Mouse (Mus musculus) large intestine, adult 2 months (tissue): ENCODE results near the gene Mfn1. TPM values are rescaled to one million over a fixed set of nuclear protein-coding genes. Genes with fewer than 3 reads are reported as not detected.

Source experiments
- DNase-seq: peaks from one replicate; pipeline ENCODE4 v3.0.0-alpha.2; 2012; ENCODE audit warnings: low read depth, low spot score
- WGBS: fragments of 180-500 bp; shearing (Covaris S2); methylation state at CpG from one replicate; pipeline ENCODE4 v1.1.7; 2018; 5-methylcytosine and 5-hydroxymethylcytosine counted together
- polyA plus RNA-seq: library from polyadenylated mRNA; depleted of rRNA; stranded (reverse); fragments of >200 nt; gene quantifications from 2 replicates; pipeline ENCODE4 v1.2.3, GENCODE M21; 2012; rRNA removed

The Mfn1 gene
- polyA plus RNA-seq, 1 experiment = 9.8 TPM

GRCm38 (mm10) chr3:32595080-32595479, 65.8 kb downstream of the Mfn1 start:
- 24% methylated on average over 4 of the region's 4 CpGs for WGBS
- DNase-seq = no peak

DNA sequence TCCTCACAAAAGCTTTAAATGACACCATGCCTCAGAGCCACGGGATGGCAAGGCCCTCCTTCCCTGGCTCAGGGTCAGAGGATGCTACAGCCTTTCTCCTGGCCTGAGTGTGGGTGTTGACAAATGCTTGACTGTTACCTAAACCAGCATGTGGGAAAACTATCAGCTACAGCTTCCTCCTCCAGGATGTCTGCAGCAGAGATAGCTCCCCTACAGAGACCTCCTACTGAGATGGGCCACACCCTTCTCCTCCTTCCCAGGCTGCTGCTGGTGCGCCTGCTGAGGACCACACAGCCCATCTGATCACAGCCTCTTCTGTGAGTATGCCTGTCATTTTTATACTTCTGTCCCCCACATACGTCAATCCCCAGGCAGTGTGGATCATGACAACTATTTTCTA, 70.1 kb downstream of the Mfn1 start:
- 59% methylated on average over 3 of the region's 3 CpGs for WGBS
- DNase-seq = no peak

- 73% methylated on average over 10 of the region's 10 CpGs for WGBS
- no peak for DNase-seq
Measured at GRCm38 (mm10) chr3:32601055-32601454, 71.8 kb downstream of the Mfn1 start.

GRCm38 (mm10) chr3:32609233-32609632, 80.0 kb downstream of the Mfn1 start:
- DNase-seq = no peak
- WGBS = 94% methylated on average over 4 of the region's 4 CpGs

- WGBS = 18% methylated on average over 7 of the region's 7 CpGs
- no peak for DNase-seq
Measured at GRCm38 (mm10) chr3:32610560-32610959, 81.3 kb downstream of the Mfn1 start.

GRCm38 (mm10) chr3:32611606-32612170, 82.4 kb downstream of the Mfn1 start:
- no peak for DNase-seq
- WGBS = 44% methylated on average over 11 of the region's 11 CpGs

GRCm38 (mm10) chr3:32614786-32615185, 85.5 kb downstream of the Mfn1 start:
- no peak for DNase-seq
- 48% methylated on average over 2 of the region's 2 CpGs for WGBS

- WGBS = 53% methylated on average over 5 of the region's 5 CpGs
- no peak for DNase-seq
Measured at GRCm38 (mm10) chr3:32615376-32615775, 86.1 kb downstream of the Mfn1 start.

- no peak for DNase-seq
- 21% methylated on average over 5 of the region's 14 CpGs for WGBS
Measured at GRCm38 (mm10) chr3:32616006-32616330, 86.7 kb downstream of the Mfn1 start.

- no peak for DNase-seq
- WGBS = 3% methylated on average over 67 of the region's 83 CpGs
Measured at GRCm38 (mm10) chr3:32616331-32617052, 87.2 kb downstream of the Mfn1 start, which contains the start of gene Gnb4. Gene Gnb4, minus strand, starts transcription at chr3:32616585.

GRCm38 (mm10) chr3:32617053-32617642, 87.9 kb downstream of the Mfn1 start:
- DNase-seq = no peak
- 22% methylated on average over 16 of the region's 16 CpGs for WGBS

DNA sequence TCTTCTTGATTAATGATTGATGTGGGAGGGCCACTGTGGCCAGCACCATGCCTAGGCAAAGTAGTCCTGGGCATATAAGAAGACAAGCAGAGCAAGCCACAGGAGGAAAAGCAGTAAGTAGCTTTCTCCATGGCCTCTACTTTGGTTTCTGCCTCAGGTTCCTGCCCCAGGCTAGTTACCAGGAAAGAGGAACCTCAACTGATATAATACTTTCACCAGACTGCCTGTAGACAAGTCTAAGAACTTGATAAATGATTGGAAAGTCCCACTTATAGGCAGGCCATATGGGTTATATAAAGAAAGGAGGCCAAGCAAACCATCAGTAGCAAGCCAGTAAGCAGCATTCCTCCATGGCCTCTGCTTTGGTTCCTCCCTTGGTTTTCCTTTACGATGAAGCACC, 92.4 kb downstream of the Mfn1 start:
- 74% methylated on average over 1 of the region's 1 CpGs for WGBS
- DNase-seq = no peak

DNA sequence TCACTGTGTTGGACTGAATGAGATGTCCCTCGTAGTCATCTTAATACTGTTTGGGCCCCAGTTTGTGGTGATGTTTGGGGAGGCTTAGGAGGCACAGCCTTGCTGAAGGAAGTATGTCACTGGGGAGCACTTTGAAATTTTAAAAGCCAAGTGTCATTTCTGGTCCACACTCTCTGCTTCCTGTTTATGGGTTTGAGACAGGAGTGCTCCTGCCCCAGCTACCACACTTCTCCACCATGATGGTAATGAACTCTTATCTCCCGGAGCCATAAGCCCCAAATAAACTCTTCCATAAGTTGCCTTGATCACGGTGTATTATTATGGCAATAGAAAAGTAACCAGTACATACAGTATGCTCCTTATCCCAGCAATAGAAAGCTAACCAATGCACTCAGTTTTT, 92.8 kb downstream of the Mfn1 start:
- DNase-seq = no peak
- WGBS = 84% methylated on average over 3 of the region's 3 CpGs

DNA sequence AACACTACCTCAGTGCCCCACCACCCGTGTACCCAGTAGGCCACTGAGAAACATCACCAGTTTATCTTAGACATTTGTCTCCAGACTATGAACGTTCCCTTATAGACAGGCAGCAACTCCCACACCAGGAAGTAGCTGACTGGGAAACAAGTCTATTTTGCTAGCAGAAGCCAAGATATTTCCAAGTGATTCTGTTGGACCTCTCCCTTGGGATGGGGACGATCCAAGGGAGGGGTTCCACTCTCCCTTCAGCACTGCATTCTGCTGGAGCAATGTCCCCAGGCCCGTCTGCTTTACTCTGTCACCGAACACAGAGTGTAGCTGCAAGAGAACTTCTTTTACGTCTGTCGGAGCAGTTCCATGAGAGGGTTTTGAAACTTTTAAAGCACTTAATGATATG, 98.9 kb downstream of the Mfn1 start:
- 74% methylated on average over 7 of the region's 7 CpGs for WGBS
- DNase-seq = no peak

Other genes with a start within 250 kb of the Mfn1 start
- gene Zmat3, start 163.5 kb upstream of the Mfn1 start, polyA plus RNA-seq = 5.4 and 5.9 TPM in 2 replicates
- gene Pik3ca, start 131.8 kb upstream of the Mfn1 start, polyA plus RNA-seq = 3.8 and 5.3 TPM in 2 replicates
- 0.06 TPM in 1 of 2 replicates, not detected in the other for gene Kcnmb3, start 37.2 kb upstream of the Mfn1 start, polyA plus RNA-seq
- 14.9 and 16.1 TPM in 2 replicates for gene Zfp639, start 19.2 kb upstream of the Mfn1 start, polyA plus RNA-seq
- gene Gnb4, start 87.1 kb downstream of the Mfn1 start, polyA plus RNA-seq = 14.2 and 15.1 TPM in 2 replicates
- gene Actl6a, start 176.8 kb downstream of the Mfn1 start, polyA plus RNA-seq = 20.6 and 20.8 TPM in 2 replicates
- 244 and 252 TPM in 2 replicates for gene Ndufb5, start 207.5 kb downstream of the Mfn1 start, polyA plus RNA-seq
- 2.7 and 3.7 TPM in 2 replicates for gene Mrpl47, start 208.1 kb downstream of the Mfn1 start, polyA plus RNA-seq